Mouse (Mus musculus): ENCODE data around the gene Cactin.

GRCm38 (mm10) chr10:81295185-81295584 lies 25.7 kb upstream of the Cactin start:
- TF ChIP-seq CTCF (IDR thresholded peaks at IDR 0.05; ENCODE audit: low read depth, low read length) (no peak), POLR2A (IDR thresholded peaks at IDR 0.05; ENCODE audit: insufficient read depth, low read length) (no peak)

Data from ES-Bruce4 (cell line).